Mouse (Mus musculus) limb, embryonic 14.5 days (tissue): ENCODE results near the gene Gm13420. TPM values are rescaled to one million over a fixed set of nuclear protein-coding genes. Genes with fewer than 3 reads are reported as not detected.
"Not testable (repeated sequence)": the region's sequence is repeated elsewhere in the genome, so short reads cannot be mapped to it uniquely, and the experiment has no call there.

Experiments used
- ATAC-seq: fragments of 200-750 bp; cut with Nextera tagmentation; 2 replicates; pipeline ENCODE4 v1.8.0; 2017; ENCODE audit warnings: low read depth, moderate number of reproducible peaks, moderate TSS enrichment; ENCODE audit not compliant: low FRiP score
- DNase-seq: peaks from one replicate; pipeline ENCODE4 v3.0.0-alpha.2; 2015; ENCODE audit warnings: low spot score
- H3K27ac ChIP-seq: fragments of 300-500 bp; sonication (generic); replicated peaks from 2 replicates; pipeline ENCODE4 v1.5.1; 2014; ENCODE audit warnings: low read depth, mild to moderate bottlenecking, low read length, moderate library complexity, mixed read lengths
- H3K27me3 ChIP-seq: fragments of 300-500 bp; sonication (generic); 2 replicates; pipeline ENCODE4 v1.6.1; 2014; ENCODE audit warnings: low read length, mixed read lengths; ENCODE audit not compliant: control insufficient read depth, insufficient read depth
- H3K36me3 ChIP-seq: fragments of 300-500 bp; sonication (generic); 2 replicates; pipeline ENCODE4 v1.6.1; 2014; ENCODE audit warnings: mild to moderate bottlenecking, low read length, moderate library complexity, mixed read lengths; ENCODE audit not compliant: control insufficient read depth, insufficient read depth
- H3K4me1 ChIP-seq: fragments of 300-500 bp; sonication (generic); 2 replicates; pipeline ENCODE4 v1.6.1; 2014; ENCODE audit warnings: antibody characterized with exemption, low read length, mixed read lengths; ENCODE audit not compliant: control insufficient read depth, insufficient read depth
- H3K4me2 ChIP-seq: fragments of 300-500 bp; sonication (generic); replicated peaks from 2 replicates; pipeline ENCODE4 v1.6.1; 2014; ENCODE audit warnings: low read depth, mild to moderate bottlenecking, low read length, moderate library complexity; ENCODE audit not compliant: severe bottlenecking
- H3K4me3 ChIP-seq: fragments of 300-500 bp; sonication (generic); replicated peaks from 2 replicates; pipeline ENCODE4 v1.5.1; 2014; ENCODE audit warnings: low read length
- H3K9ac ChIP-seq: fragments of 300-500 bp; sonication (generic); 2 replicates; pipeline ENCODE4 v1.6.1; 2014; ENCODE audit warnings: mild to moderate bottlenecking, low read depth, low read length, moderate library complexity; ENCODE audit not compliant: severe bottlenecking
- H3K9me3 ChIP-seq: fragments of 300-500 bp; sonication (generic); 2 replicates; pipeline ENCODE4 v1.6.1; 2016; ENCODE audit warnings: low read length; ENCODE audit not compliant: control insufficient read depth
- POLR2A ChIP-seq: fragments of 200-500 bp; IDR thresholded peaks from 2 replicates; pipeline ENCODE4 v1.8.0; 2012; ENCODE audit warnings: inconsistent platforms, mild to moderate bottlenecking, moderate library complexity, borderline replicate concordance; ENCODE audit not compliant: insufficient read depth, insufficient read length; ENCODE audit errors: extremely low read depth
- WGBS: fragments of 180-500 bp; shearing (Covaris S2); extraction: QIAGEN DNeasy Blood & Tissue Kit; methylation state at CpG from one replicate; pipeline ENCODE4 v1.1.7; 2014; 5-methylcytosine and 5-hydroxymethylcytosine counted together
- polyA plus RNA-seq, 2 experiments: library from polyadenylated mRNA; depleted of rRNA in 1 of 2; stranded (reverse) in 1 of 2; unstranded in 1 of 2; fragments of >200 nt; fragmentation: Nextera tagmentation in 1 of 2; extraction: Ambion mirVana in 1 of 2; gene quantifications; 2 replicates each; pipeline versions ENCODE4 v1.2.1 to v1.2.3; 2012 to 2014

Gm13420 gene
- polyA plus RNA-seq, 2 experiments: 0.05 to 0.17 TPM

DNA sequence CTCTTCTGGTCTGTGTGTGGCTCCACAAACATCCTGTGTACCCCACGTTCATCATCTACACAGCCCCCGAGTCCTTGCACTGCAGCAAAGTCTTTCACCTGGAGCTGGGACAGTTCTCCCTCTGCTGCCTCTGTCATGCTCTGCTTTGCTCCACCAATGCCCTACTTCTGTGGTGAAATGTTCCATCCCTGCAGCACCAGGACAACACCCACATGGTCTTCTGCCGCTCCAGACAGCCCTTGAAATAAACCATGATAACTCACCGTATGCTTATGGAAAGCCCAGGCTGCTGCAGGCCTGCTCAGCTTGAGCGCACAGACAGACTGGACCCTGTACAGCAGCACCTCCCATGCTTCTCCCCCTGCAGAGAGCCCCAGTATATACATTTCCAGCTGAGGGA, 37.4 kb downstream of the Gm13420 start:
- no peak overlapping the region for H3K9ac ChIP-seq
- H3K27me3 ChIP-seq: no peaks in the 10 kb centered on the region
- no peak for TF ChIP-seq POLR2A
- no peaks in the 10 kb centered on the region for H3K9me3 ChIP-seq
- ATAC-seq (no peak), DNase-seq (no peak)
- peaks cover 61% of the 10 kb centered on the region for H3K36me3 ChIP-seq
- WGBS: 96% methylated on average over 5 of the region's 5 CpGs
- H3K4me3 ChIP-seq: no peak overlapping the region
- peaks cover 14% of the 10 kb centered on the region for H3K4me1 ChIP-seq
- H3K4me2 ChIP-seq: no peak overlapping the region
- H3K27ac ChIP-seq: no peak overlapping the region

DNA sequence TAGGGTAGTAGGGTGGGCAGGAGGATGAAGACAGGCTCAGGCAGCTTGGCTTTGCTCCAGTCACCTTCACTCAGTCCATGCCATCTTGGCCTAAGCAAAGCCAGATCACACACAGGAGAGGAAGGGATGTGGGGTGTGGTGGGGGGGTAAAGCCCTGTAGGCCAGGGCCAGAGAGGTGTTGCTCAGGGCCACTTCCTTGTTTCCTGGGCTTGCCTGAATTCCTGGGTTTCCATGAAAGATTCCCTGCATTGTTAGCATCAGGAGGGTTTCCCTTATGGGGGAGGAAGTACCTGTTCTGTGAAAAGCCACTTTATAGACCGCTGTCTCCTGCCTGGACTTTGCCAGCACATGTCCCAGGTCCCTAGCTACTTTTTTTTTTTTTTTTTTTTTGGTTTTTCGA, 38.0 kb downstream of the Gm13420 start:
- peaks cover 59% of the 10 kb centered on the region for H3K36me3 ChIP-seq
- 100% methylated on average over 1 of the region's 2 CpGs for WGBS

DNA sequence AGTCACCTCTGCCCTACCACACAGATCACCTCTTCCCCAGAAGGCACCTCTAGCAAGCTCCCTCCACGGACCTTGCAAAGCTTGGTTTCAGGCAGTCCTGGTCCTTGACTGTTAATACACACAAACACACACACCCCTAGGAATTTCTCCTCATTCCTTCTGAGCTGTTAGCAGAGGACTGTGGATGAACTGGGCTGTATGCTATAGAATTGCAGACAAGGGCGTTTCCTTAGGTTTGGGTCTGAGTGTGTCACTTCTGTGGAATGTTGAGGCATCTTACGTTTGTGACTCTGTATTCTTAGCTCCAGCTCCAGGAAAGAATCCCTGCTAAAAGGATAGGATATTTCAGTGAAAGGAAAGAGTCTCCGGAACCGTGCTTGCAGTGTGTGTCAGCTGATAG, 39.6 kb downstream of the Gm13420 start:
- Histone ChIP-seq H3K4me1 (peaks cover 14% of the 10 kb centered on the region), H3K4me2 (no peak overlapping the region), H3K9me3 (no peaks in the 10 kb centered on the region), H3K4me3 (no peak overlapping the region), H3K9ac (no peak overlapping the region), H3K36me3 (peaks cover 63% of the 10 kb centered on the region), H3K27me3 (no peaks in the 10 kb centered on the region), H3K27ac (no peak overlapping the region)
- ATAC-seq (no peak), DNase-seq (no peak)
- no peak for TF ChIP-seq POLR2A
- 76% methylated on average over 5 of the region's 5 CpGs for WGBS

More for the DNA sequence above, 38.0 kb downstream of the Gm13420 start:
- Histone ChIP-seq H3K9me3 (no peaks in the 10 kb centered on the region), H3K4me2 (no peak overlapping the region), H3K27ac (no peak overlapping the region), H3K9ac (no peak overlapping the region), H3K4me3 (no peak overlapping the region), H3K4me1 (peaks cover 14% of the 10 kb centered on the region), H3K27me3 (no peaks in the 10 kb centered on the region)
- no peak for ATAC-seq
- no peak for TF ChIP-seq POLR2A
- DNase-seq: no peak

DNA sequence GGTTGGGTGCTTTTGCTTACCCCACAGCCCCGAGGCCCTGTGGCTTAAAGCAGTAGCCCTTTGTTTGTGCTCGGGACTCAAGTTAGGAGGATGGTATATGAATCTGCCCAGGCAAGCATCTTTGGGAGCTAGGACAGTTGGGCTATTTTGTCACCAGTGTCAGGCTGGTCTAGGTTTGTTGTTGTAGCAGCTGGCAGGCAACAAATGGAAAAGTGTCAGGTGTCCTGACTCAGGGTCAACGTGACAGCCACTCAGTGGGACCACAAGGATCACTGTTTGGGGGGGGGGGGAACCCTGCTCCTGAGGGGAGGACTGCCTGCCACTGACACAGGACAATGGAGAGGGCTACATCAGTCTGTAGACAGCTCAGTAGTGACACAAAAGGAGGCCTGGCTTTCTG, 40.4 kb downstream of the Gm13420 start:
- TF ChIP-seq POLR2A: no peak
- 81% methylated on average over 3 of the region's 3 CpGs for WGBS
- H3K27ac ChIP-seq: no peak overlapping the region
- H3K36me3 ChIP-seq: peaks cover 72% of the 10 kb centered on the region
- H3K4me2 ChIP-seq: no peak overlapping the region
- ATAC-seq (no peak; the same call in 1 of the 2 replicates), DNase-seq (no peak)
- no peak overlapping the region for H3K4me3 ChIP-seq
- H3K4me1 ChIP-seq: peaks cover 6% of the 10 kb centered on the region
- no peak overlapping the region for H3K9ac ChIP-seq
- H3K27me3 ChIP-seq: no peaks in the 10 kb centered on the region
- H3K9me3 ChIP-seq: no peaks in the 10 kb centered on the region

DNA sequence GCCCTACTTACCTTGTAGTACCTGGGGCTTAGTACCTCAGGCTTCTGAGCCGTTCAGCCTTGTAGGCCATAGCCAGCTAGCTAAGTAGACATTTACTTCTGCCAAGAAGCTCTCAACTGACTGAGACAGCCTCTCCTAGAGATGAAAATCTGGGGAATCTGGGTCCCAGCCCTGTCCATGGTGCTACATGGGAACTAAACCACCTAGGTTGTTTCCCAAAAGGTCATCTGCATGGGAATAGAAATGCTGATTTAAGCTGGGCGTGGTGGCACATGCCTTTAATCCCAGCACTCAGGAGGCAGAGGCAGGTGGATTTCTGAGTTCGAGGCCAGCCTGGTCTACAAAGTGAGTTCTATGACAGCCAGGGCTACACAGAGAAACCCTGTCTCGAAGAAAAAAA, 43.3 kb downstream of the Gm13420 start:
- DNase-seq, H3K4me3 ChIP-seq, ATAC-seq, H3K27ac ChIP-seq, H3K9me3 ChIP-seq, H3K9ac ChIP-seq, H3K4me2 ChIP-seq, H3K27me3 ChIP-seq, H3K4me1 ChIP-seq: not testable (repeated sequence)
- peaks cover 85% of the 10 kb centered on the region for H3K36me3 ChIP-seq
- 89% methylated on average over 4 of the region's 4 CpGs for WGBS

DNA sequence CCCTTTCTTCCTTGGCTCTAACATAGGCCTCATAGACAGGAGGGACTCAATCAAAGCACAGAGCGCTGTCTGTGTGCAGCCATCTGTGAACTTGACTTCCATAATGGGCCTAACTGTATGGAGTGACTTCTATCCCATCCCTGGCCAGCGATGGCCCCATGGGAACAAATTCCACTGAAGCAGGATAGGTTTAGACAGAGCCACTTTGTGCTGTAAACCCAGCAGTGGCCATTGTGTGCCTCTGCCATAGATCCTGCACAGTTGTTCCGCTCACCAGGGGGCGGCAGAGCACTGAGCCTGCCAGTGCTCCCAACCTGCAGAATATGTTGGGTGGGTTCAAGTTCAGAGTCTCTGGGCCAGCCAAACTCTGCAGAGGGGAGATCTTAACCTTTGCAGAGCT, 43.8 kb downstream of the Gm13420 start:
- Histone ChIP-seq H3K36me3 (peaks cover 85% of the 10 kb centered on the region), H3K4me1 (no peaks in the 10 kb centered on the region), H3K4me2 (no peak overlapping the region), H3K9ac (no peak overlapping the region), H3K27ac (no peak overlapping the region), H3K4me3 (no peak overlapping the region), H3K9me3 (no peaks in the 10 kb centered on the region), H3K27me3 (no peaks in the 10 kb centered on the region)
- 95% methylated on average over 4 of the region's 4 CpGs for WGBS
- no peak for DNase-seq
- ATAC-seq: no peak
- TF ChIP-seq POLR2A: no peak
